Mouse (Mus musculus): ENCODE measurements around the gene Rbp3.
A peak's percentile ranks its signal among the peaks of the same experiment; 100 is the strongest.

DNA sequence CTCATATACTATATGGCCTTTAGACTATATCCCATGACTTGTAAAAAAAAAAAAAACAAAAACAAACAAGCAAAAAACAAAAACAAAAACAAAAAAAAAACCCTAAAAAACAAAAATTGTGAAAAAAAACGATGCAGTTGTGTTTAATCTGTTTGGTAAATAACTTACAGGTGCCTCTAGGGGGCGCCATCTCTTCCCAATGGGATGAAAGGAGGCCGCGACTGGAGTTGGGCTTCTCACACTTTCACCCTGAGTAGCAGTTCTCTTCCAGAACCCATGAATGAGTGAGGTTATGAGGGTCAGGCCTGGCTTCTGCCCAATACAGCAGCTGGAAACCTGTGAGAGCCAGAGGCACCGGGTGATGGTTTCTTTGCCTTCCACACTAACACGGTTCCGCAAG lies 11.9 kb downstream of the Rbp3 start:
- TF ChIP-seq EP300 (IDR thresholded peaks at IDR 0.05; ENCODE audit: low read length) (no peak), USF1 (IDR thresholded peaks at IDR 0.05; ENCODE audit: low read depth, low read length) (no peak), MAZ (IDR thresholded peaks at IDR 0.05; ENCODE audit: low read depth, low read length) (no peak), CTCF (conservative IDR thresholded peaks at IDR 0.05 in 1 of 2, IDR thresholded peaks at IDR 0.05 in 1 of 2; ENCODE audit: low read depth in 2 of 2, low read length in 2 of 2) (peak in 1 of 2 experiments; percentile 34; a peak in 2 of 4 replicates), TBP (conservative IDR thresholded peaks at IDR 0.05; ENCODE audit: low read depth, low read length) (no peak), TCF12 (IDR thresholded peaks at IDR 0.05; ENCODE audit: low read depth, low read length) (no peak), GABPA (IDR thresholded peaks at IDR 0.05; ENCODE audit: insufficient replicate concordance, low read depth, low read length) (no peak), MAFK (IDR thresholded peaks at IDR 0.05; ENCODE audit: insufficient replicate concordance, low read length) (no peak), RCOR1 (conservative IDR thresholded peaks at IDR 0.05; ENCODE audit: low read depth, low read length) (no peak), POLR2A (IDR thresholded peaks at IDR 0.05; ENCODE audit: low read depth, low read length) (no peak), E2F4 (IDR thresholded peaks at IDR 0.05; ENCODE audit: insufficient replicate concordance, low read depth, low read length) (no peak), POLR2AphosphoS2 (IDR thresholded peaks at IDR 0.05; ENCODE audit: low read depth, low read length) (no peak), ZKSCAN1 (IDR thresholded peaks at IDR 0.05; ENCODE audit: borderline replicate concordance, low read depth, low read length) (no peak), ZNF384 (IDR thresholded peaks at IDR 0.05; ENCODE audit: low read depth, low read length) (no peak)

All from CH12.LX (cell line).